Mouse (Mus musculus) CH12.LX (cell line): ENCODE results near the gene Hsbp1. TPM values are rescaled to one million over a fixed set of nuclear protein-coding genes. Genes with fewer than 3 reads are reported as not detected.

Source experiments
- DNase-seq: peaks from one replicate; pipeline ENCODE4 v3.0.0-alpha.2; 2013; ENCODE audit errors: extremely low read depth
- H3K27ac ChIP-seq: 2 replicates; pipeline ENCODE4 v1.5.1; 2012; ENCODE audit warnings: low read depth, mild to moderate bottlenecking, control low read depth, moderate library complexity; ENCODE audit not compliant: insufficient read depth
- H3K27me3 ChIP-seq: replicated peaks from 2 replicates; pipeline ENCODE3; 2012; ENCODE audit warnings: inconsistent platforms
- H3K36me3 ChIP-seq, 2 experiments: replicated peaks in 1 of 2; 2 replicates each; pipeline versions ENCODE3 to v1.6.1; 2012; ENCODE audit warnings: inconsistent platforms in 1 of 2, low read length in 1 of 2, mild to moderate bottlenecking in 1 of 2, mixed read lengths in 1 of 2, moderate library complexity in 1 of 2; ENCODE audit not compliant: control insufficient read depth in 1 of 2, insufficient read depth in 1 of 2
- H3K4me1 ChIP-seq, 2 experiments: 2 replicates each; pipeline ENCODE4 v1.6.1; 2012; ENCODE audit warnings: inconsistent platforms in 1 of 2, moderate library complexity in 1 of 2; ENCODE audit not compliant: insufficient read depth in 2 of 2, control insufficient read depth in 1 of 2
- H3K4me2 ChIP-seq: 2 replicates; pipeline ENCODE4 v1.6.1; 2012; ENCODE audit warnings: low read depth, mild to moderate bottlenecking, control low read depth; ENCODE audit not compliant: poor library complexity, insufficient read depth, severe bottlenecking
- H3K4me3 ChIP-seq, 3 experiments: fragments of 150-350 bp in 1 of 3; sonication (generic) in 1 of 3; replicated peaks in 1 of 3; 2 replicates each; pipeline versions ENCODE3 to v1.5.1; 2011 to 2012; ENCODE audit warnings: low read depth in 2 of 3, low read length in 2 of 3, mild to moderate bottlenecking in 2 of 3, moderate library complexity in 2 of 3, control low read depth in 1 of 3, improper control_type of control experiment in 1 of 3, inconsistent platforms in 1 of 3, mixed read lengths in 1 of 3; ENCODE audit not compliant: poor library complexity in 1 of 3
- H3K79me2 ChIP-seq: replicated peaks from 2 replicates; pipeline ENCODE4 v1.6.1; 2012; ENCODE audit warnings: mild to moderate bottlenecking, moderate library complexity; ENCODE audit not compliant: control insufficient read depth, poor library complexity, insufficient read depth, severe bottlenecking; ENCODE audit errors: extremely low read depth
- H3K9ac ChIP-seq: 2 replicates; pipeline ENCODE4 v1.6.1; 2012; ENCODE audit warnings: low read depth, mild to moderate bottlenecking, control low read depth, moderate library complexity; ENCODE audit not compliant: insufficient read depth
- H3K9me3 ChIP-seq: replicated peaks from 2 replicates; pipeline ENCODE3; 2012; ENCODE audit warnings: low read length, inconsistent platforms, mixed read lengths
- BHLHE40 ChIP-seq: IDR thresholded peaks from 2 replicates; pipeline ENCODE4 v1.6.1; 2011; ENCODE audit warnings: mild to moderate bottlenecking, low read depth, low read length, improper control_type of control experiment
- CHD1 ChIP-seq: IDR thresholded peaks from 2 replicates; pipeline ENCODE4 v1.6.1; 2012; ENCODE audit warnings: low read depth, low read length, improper control_type of control experiment, inconsistent platforms
- CHD2 ChIP-seq: IDR thresholded peaks from 2 replicates; pipeline ENCODE4 v1.6.1; 2011; ENCODE audit warnings: low read length, improper control_type of control experiment
- CTCF ChIP-seq, 2 experiments: IDR thresholded peaks in 1 of 2; conservative IDR thresholded peaks in 1 of 2; 2 replicates each; pipeline ENCODE4 v1.5.1; 2011 to 2012; ENCODE audit warnings: low read depth in 2 of 2, low read length in 2 of 2, improper control_type of control experiment in 1 of 2, inconsistent platforms in 1 of 2, mild to moderate bottlenecking in 1 of 2, moderate library complexity in 1 of 2
- E2F4 ChIP-seq: IDR thresholded peaks from 2 replicates; pipeline ENCODE4 v1.6.1; 2011; ENCODE audit warnings: low read depth, low read length, improper control_type of control experiment; ENCODE audit not compliant: insufficient replicate concordance
- ELF1 ChIP-seq: IDR thresholded peaks from 2 replicates; pipeline ENCODE4 v1.6.1; 2014; ENCODE audit warnings: low read depth, mild to moderate bottlenecking, inconsistent platforms, low read length, improper control_type of control experiment
- EP300 ChIP-seq: IDR thresholded peaks from 2 replicates; pipeline ENCODE4 v1.6.1; 2011; ENCODE audit warnings: low read length, improper control_type of control experiment
- ETS1 ChIP-seq: conservative IDR thresholded peaks from 2 replicates; pipeline ENCODE4 v1.6.1; 2012; ENCODE audit warnings: low read depth, mild to moderate bottlenecking, inconsistent platforms, low read length, improper control_type of control experiment, moderate library complexity
- GABPA ChIP-seq: IDR thresholded peaks from 2 replicates; pipeline ENCODE4 v1.6.1; 2012; ENCODE audit warnings: low read depth, low read length, improper control_type of control experiment, inconsistent platforms; ENCODE audit not compliant: insufficient replicate concordance
- IRF4 ChIP-seq: IDR thresholded peaks from 2 replicates; pipeline ENCODE4 v1.6.1; 2014; ENCODE audit warnings: low read depth, mild to moderate bottlenecking, inconsistent platforms, low read length, improper control_type of control experiment
- JUN ChIP-seq: IDR thresholded peaks from 2 replicates; pipeline ENCODE4 v1.6.1; 2011; ENCODE audit warnings: low read depth, mild to moderate bottlenecking, low read length, improper control_type of control experiment, moderate library complexity; ENCODE audit not compliant: insufficient read depth
- JUND ChIP-seq: conservative IDR thresholded peaks from 2 replicates; pipeline ENCODE4 v1.6.1; 2011; ENCODE audit warnings: low read depth, low read length, improper control_type of control experiment
- KAT2A ChIP-seq: IDR thresholded peaks from 2 replicates; pipeline ENCODE4 v1.6.1; 2012; ENCODE audit warnings: low read length, improper control_type of control experiment, inconsistent platforms; ENCODE audit not compliant: insufficient replicate concordance
- MAFK ChIP-seq: IDR thresholded peaks from 2 replicates; pipeline ENCODE4 v1.6.1; 2011; ENCODE audit warnings: low read length, improper control_type of control experiment; ENCODE audit not compliant: insufficient replicate concordance
- MAX ChIP-seq: IDR thresholded peaks from 2 replicates; pipeline ENCODE4 v1.6.1; 2011; ENCODE audit warnings: low read length, improper control_type of control experiment
- MAZ ChIP-seq: IDR thresholded peaks from 2 replicates; pipeline ENCODE4 v1.6.1; 2012; ENCODE audit warnings: low read depth, mild to moderate bottlenecking, inconsistent platforms, low read length, improper control_type of control experiment, moderate library complexity
- NRF1 ChIP-seq: IDR thresholded peaks from 2 replicates; pipeline ENCODE4 v1.6.1; 2014; ENCODE audit warnings: low read depth, mild to moderate bottlenecking, inconsistent platforms, low read length, improper control_type of control experiment, moderate library complexity
- RAD21 ChIP-seq: IDR thresholded peaks from 2 replicates; pipeline ENCODE4 v1.6.1; 2011; ENCODE audit warnings: low read depth, mild to moderate bottlenecking, low read length, improper control_type of control experiment, moderate library complexity
- SIN3A ChIP-seq: IDR thresholded peaks from 2 replicates; pipeline ENCODE4 v1.6.1; 2012; ENCODE audit warnings: low read length, improper control_type of control experiment, inconsistent platforms
- SMC3 ChIP-seq: IDR thresholded peaks from 2 replicates; pipeline ENCODE4 v1.6.1; 2011; ENCODE audit warnings: low read depth, low read length, improper control_type of control experiment
- TBP ChIP-seq: conservative IDR thresholded peaks from 2 replicates; pipeline ENCODE4 v1.6.1; 2011; ENCODE audit warnings: low read depth, low read length, improper control_type of control experiment
- UBTF ChIP-seq: IDR thresholded peaks from 2 replicates; pipeline ENCODE4 v1.6.1; 2012; ENCODE audit warnings: low read depth, mild to moderate bottlenecking, inconsistent platforms, low read length, improper control_type of control experiment, moderate library complexity
- USF2 ChIP-seq: conservative IDR thresholded peaks from 2 replicates; pipeline ENCODE4 v1.6.1; 2011; ENCODE audit warnings: low read depth, low read length, improper control_type of control experiment
- ZC3H11A ChIP-seq: IDR thresholded peaks from 2 replicates; pipeline ENCODE4 v1.6.1; 2012; ENCODE audit warnings: low read depth, mild to moderate bottlenecking, inconsistent platforms, low read length, improper control_type of control experiment
- ZMIZ1 ChIP-seq: IDR thresholded peaks from 2 replicates; pipeline ENCODE4 v1.6.1; 2012; ENCODE audit warnings: low read depth, mild to moderate bottlenecking, inconsistent platforms, low read length, improper control_type of control experiment
- ZNF384 ChIP-seq: IDR thresholded peaks from 2 replicates; pipeline ENCODE4 v1.6.1; 2012; ENCODE audit warnings: low read depth, low read length, improper control_type of control experiment, inconsistent platforms
- dilution Hi-C: fragments of 300-500 bp; cut with MboI; formaldehyde crosslinking; loops from 2 replicates; pipeline ENCODE4 v1.14.3; 2020; ENCODE audit warnings: low sequenced_read_pairs; ENCODE audit not compliant: extremely low pct_unique_long_range_greater_than_20kb, extremely low pct_ligation_motif_present
- in situ Hi-C: fragments of 300-500 bp; cut with MboI; formaldehyde crosslinking; loops from 3 replicates; pipeline ENCODE4 v1.14.3; 2019; ENCODE audit warnings: low sequenced_read_pairs, low pct_ligation_motif_present, low pct_unique_long_range_greater_than_20kb, mixed read lengths
- polyA plus RNA-seq: library from polyadenylated mRNA; unstranded; fragments of >175 nt; gene quantifications from 2 replicates; pipeline ENCODE4 v1.2.1, GENCODE M21; 2012; ENCODE audit warnings: low read depth; ENCODE audit not compliant: insufficient read length
- total RNA-seq, 2 experiments: library from RNA; depleted of rRNA; stranded (reverse); fragments of 300-350 nt in 1 of 2; fragments of >200 nt in 1 of 2; gene quantifications; 2 replicates each; pipeline ENCODE4 v1.2.3; 2012 to 2014

The Hsbp1 gene
- total and polyA plus RNA-seq, 3 experiments = 55.8 to 66.9 (median 59.0) TPM

GRCm38 (mm10) chr8:119378476-119378875, 34.2 kb downstream of the Hsbp1 start:
- Histone ChIP-seq H3K4me1 (no peaks in the 10 kb centered on the region), H3K36me3 (no peaks in the 10 kb centered on the region), H3K27ac (no peak overlapping the region), H3K79me2 (no peaks in the 10 kb centered on the region), H3K4me3 (no peak overlapping the region), H3K4me2 (no peak overlapping the region), H3K9ac (no peak overlapping the region), H3K9me3 (no peaks in the 10 kb centered on the region), H3K27me3 (peaks cover 29% of the 10 kb centered on the region)
- dilution Hi-C loops (no loop called here), in situ Hi-C loops (no loop called here)
- TF ChIP-seq IRF4 (no peak), SIN3A (no peak), USF2 (no peak), E2F4 (no peak), CTCF (conservative IDR thresholded peaks at IDR 0.05 in 1 of 2, IDR thresholded peaks at IDR 0.05 in 1 of 2; ENCODE audit: low read depth in 2 of 2, low read length in 2 of 2) (no peak), NRF1 (no peak), ETS1 (no peak), CHD1 (no peak)
- no peak for DNase-seq

GRCm38 (mm10) chr8:119380619-119381018, 36.3 kb downstream of the Hsbp1 start:
- H3K9me3 ChIP-seq = peaks cover 2% of the 10 kb centered on the region
- in situ Hi-C loops = no loop called here
- DNase-seq = peak; percentile 66
- dilution Hi-C loops = no loop called here
- H3K27me3 ChIP-seq = peaks cover 39% of the 10 kb centered on the region
- H3K4me1 ChIP-seq = no peaks in the 10 kb centered on the region
- H3K4me3 ChIP-seq = no peak overlapping the region
- no peak overlapping the region for H3K4me2 ChIP-seq
- H3K27ac ChIP-seq = no peak overlapping the region
- H3K79me2 ChIP-seq = no peaks in the 10 kb centered on the region
- TF ChIP-seq IRF4 = no peak
- no peak for TF ChIP-seq ELF1
- peak; percentile 64 for TF ChIP-seq RAD21
- TF ChIP-seq CHD2 = no peak
- TF ChIP-seq TBP = no peak
- no peak for TF ChIP-seq SIN3A
- TF ChIP-seq EP300 = no peak
- TF ChIP-seq ZMIZ1 = no peak
- TF ChIP-seq UBTF = no peak
- no peak for TF ChIP-seq GABPA
- no peak for TF ChIP-seq BHLHE40
- TF ChIP-seq CTCF (conservative IDR thresholded peaks at IDR 0.05 in 1 of 2, IDR thresholded peaks at IDR 0.05 in 1 of 2; ENCODE audit: low read depth in 2 of 2, low read length in 2 of 2) = peak; percentile 46 to 71
- TF ChIP-seq ZC3H11A = no peak
- no peak for TF ChIP-seq NRF1
- no peak for TF ChIP-seq JUN
- peak; percentile 52 for TF ChIP-seq SMC3
- TF ChIP-seq ZNF384 = no peak
- TF ChIP-seq MAFK = no peak
- TF ChIP-seq KAT2A = no peak
- no peak for TF ChIP-seq JUND
- TF ChIP-seq MAZ = no peak
- no peak for TF ChIP-seq E2F4
- TF ChIP-seq MAX = no peak
- H3K9ac ChIP-seq = no peak overlapping the region
- no peaks in the 10 kb centered on the region for H3K36me3 ChIP-seq
